Mouse (Mus musculus): ENCODE results near the gene Gm42674. TPM values are rescaled to one million over a fixed set of nuclear protein-coding genes. Genes with fewer than 3 reads are reported as not detected.

The Gm42674 gene
- not detected for total RNA-seq (2021)
- long read RNA-seq, experiment 1 = 0 reads
- long read RNA-seq, experiment 2 = 0 reads

GRCm38 (mm10) chr3:90601486-90602110 is at the start of gene Gm42674:
Gene Gm42674 (plus strand): TSS chr3:90601904.
- DNase-seq (ENCODE audit: low spot score in 2 of 2) = no peak

DNA sequence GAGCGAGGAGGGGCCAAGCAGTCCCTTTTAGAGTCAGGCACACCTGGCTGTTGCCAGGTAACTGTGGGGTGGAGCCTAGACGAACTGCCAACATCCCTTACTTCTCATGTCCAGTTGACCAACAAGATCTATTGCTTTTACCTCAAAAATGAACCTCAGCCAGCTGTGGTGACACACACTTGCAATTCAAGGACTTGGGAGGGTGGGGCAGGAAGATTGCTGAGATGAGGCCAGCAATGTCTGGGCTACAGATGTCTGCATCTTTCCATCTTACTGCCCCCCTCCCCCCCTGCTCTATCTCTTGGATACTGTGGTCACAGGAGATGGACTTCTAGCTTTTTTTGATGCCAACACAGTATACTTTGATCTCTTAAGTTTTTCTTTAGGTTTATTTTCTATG is 49.5 kb upstream of the Gm42674 start:
- no peak for DNase-seq (ENCODE audit: low spot score in 2 of 2)

DNA sequence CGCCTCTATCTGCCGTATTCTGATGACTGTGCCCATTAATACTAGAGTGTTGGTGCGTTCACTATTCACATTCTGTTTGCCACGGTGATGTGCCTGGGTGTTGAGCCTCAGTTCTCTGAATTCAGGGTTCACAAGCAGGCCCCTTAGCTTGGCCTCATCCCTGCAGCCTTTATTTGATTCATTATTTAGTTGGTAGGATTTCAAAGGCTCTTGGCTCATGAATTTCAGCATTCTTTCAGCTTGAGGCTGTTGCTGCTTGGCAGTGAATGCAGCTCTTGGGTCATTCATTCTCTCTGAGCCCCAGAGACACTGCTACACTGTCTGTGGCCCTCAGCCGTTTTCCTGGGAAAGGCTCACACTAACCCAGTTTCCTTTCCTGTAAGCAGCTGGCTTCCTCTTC is 45.8 kb upstream of the Gm42674 start:
- peak; percentile 12 to 14 for DNase-seq (ENCODE audit: low spot score in 2 of 2)

DNA sequence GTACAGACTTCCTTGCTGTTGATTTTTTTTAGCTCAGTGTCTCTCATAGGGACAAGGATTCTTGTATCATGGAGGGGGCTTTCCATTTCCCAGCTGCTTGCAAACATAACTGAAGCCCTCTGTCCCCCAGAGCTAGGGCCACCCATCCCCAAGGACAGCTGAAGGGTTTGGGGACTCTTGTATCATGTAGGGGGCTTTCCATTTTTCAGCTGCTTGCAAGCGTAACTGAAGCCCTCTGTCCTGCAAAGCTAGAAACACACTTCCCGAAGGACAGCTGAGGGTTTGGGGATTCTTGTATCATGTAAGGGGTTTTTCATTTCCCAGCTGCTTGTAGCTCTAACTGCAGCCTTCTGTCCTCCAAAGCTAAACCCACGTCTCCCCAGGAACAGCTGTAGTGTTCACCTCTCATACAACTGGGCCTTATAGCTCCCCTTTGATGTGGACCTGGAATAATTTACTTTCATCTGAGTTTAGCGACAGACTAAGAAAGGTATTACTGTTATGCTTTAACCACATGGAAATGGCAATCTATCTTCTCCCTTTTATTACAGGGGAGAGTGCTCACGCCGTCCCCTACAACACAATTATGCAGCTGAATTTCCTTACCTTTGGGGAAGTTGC is 41.6 kb upstream of the Gm42674 start, which contains the start of gene S100a3:
Gene S100a3 (plus strand): TSS at position 571 of the 621 bp plus-strand sequence.
- no peak for DNase-seq (ENCODE audit: low spot score in 2 of 2)

GRCm38 (mm10) chr3:90574691-90575090 is 27.0 kb upstream of the Gm42674 start:
- DNase-seq (ENCODE audit: low spot score in 2 of 2) = no peak

GRCm38 (mm10) chr3:90575320-90575719 is 26.4 kb upstream of the Gm42674 start:
- no peak for DNase-seq (ENCODE audit: low spot score in 2 of 2)

- DNase-seq (ENCODE audit: low spot score in 2 of 2) = no peak
Observed at GRCm38 (mm10) chr3:90576351-90577001, 25.2 kb upstream of the Gm42674 start.

- DNase-seq (ENCODE audit: low spot score in 2 of 2) = no peak
Observed at GRCm38 (mm10) chr3:90579433-90579832, 22.3 kb upstream of the Gm42674 start.

DNA sequence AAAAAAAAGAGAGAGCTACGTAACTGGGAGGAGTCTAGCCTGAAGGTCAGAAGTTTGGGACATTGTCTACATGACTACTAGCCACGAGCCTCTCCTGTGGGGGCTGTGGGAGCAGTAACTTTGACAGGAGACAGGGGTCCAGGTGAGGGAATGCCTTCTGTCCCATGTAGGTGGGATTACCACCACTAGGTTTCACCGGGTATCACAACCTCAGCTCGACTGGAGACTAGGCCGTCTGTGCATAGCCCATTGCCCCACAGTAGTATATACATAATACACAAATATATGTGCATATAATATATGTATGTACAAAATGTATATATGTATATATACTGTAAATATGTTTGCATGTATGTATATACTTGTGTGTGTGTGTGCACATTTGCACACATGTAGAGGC is 20.6 kb upstream of the Gm42674 start:
- no peak for DNase-seq (ENCODE audit: low spot score in 2 of 2)

DNA sequence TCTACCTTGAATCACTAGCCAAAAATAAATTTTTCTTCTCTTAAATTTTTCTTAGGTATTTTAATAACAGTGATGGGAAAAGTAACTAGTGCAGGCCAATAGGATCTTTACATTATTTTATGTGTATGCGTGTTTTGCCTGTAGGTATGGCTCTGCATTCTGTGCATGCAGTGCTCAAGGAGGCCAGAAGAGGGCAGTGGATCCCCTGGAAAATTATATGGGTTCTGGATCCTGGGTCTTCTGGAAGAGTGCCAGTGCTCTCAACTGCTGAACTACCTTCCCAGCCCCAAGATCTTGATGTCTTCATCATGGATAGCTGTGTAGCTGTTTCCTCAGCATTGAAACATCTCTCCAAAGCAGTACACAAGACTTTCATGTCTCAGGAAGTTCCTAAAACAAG is 19.5 kb upstream of the Gm42674 start:
- no peak for DNase-seq (ENCODE audit: low spot score in 2 of 2)

DNA sequence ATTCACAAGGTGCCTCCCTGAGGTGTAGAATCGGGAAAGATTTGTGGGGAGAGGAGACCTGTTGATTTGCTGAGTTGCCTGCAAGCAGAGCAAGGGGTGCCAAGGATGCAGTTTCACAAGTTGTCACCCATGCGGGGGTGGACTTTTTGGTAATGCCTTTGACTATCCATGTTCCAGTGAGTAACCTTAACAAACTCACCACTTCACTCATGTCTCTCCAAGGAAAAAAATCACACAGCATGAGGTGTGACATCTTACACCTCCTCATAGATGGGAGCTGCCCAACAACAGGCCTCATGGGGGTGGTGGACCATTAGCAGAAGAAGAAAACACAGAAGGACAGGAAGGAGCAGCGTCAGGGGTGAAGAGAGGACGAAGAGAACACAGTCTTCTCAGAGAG is 19.1 kb upstream of the Gm42674 start:
- no peak for DNase-seq (ENCODE audit: low spot score in 2 of 2)

DNA sequence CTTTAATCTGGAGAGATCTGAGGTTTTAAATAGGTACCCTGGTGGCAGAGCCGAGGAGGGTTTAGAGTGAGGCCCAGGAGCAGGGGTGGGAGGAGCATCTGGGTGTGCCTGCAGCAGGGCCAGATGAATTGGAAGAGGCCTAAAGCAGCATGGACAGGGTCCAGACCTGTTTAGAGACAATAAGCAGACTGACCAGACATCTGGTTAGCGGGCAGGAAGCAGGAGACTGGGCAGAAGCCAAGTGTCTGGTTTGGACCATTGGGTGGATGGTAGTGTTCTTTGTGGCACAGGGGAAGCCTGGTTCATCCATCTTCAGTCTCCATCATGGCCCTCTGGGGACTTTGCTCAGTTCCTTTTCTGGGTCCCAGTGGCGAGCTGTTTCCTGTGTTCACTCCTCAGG is 17.8 kb upstream of the Gm42674 start:
- DNase-seq (ENCODE audit: low spot score in 2 of 2) = no peak

GRCm38 (mm10) chr3:90585595-90585994 is 16.1 kb upstream of the Gm42674 start:
- DNase-seq (ENCODE audit: low spot score in 2 of 2) = peak; percentile 77 to 79

GRCm38 (mm10) chr3:90586016-90586643 is 15.6 kb upstream of the Gm42674 start:
- no peak for DNase-seq (ENCODE audit: low spot score in 2 of 2)

DNA sequence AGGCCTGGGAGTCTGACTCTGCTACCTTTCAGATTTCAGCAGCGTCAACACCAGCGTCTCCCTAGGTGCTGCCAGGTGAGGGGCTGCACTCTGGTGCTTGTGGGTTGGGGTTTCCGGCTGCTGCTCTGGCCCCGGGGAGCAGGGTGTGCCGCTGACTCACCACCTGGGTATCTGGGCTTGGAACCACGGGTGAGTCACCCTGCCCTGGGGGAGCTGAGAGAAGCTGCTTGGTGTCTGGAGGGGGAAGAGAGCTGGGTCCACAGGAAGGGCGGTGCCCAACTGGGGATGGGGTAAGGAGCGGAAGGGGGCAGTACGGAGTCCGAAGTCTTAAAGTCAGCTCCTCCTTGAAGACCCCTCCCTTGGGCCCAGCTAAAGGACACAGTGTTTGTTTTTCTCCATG is 14.8 kb upstream of the Gm42674 start:
- peak in 1 of 2 experiments; percentile 44 for DNase-seq (ENCODE audit: low spot score in 2 of 2)

DNA sequence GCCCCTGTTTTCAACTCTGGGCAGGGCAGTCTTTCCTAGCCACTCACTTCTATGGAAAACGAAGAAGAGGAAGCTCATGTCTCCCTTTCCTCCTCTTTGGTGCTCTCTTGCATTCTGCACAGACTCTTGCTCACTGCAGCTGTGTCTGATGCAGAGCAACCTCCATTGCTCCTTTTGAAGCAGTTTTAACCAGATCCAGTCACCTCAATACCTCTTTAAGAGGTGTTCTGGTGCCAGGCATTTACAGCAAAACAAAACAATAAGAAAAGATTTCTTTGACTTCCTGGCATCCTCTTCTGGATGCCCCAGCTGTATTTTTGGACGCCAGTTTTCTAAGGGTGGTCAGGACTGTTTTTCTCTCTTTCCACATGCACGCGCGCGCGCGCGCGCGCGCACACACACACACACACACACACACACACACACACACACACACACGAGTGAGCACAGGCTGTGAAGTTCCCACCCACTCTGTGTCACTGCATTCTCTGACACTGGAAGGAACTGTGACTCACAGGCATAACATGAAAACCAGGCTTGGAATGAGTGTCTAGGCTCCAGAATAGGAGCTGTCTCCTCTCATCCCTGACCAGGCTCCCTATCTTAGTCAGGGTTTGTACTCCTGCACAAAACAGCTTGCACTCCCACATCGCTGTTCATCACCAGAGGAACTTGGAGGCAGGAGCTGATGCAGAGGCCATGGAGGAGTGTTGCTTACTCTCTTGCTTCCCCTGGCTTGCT is 14.2 kb upstream of the Gm42674 start:
- peak; percentile 45 to 64 for DNase-seq (ENCODE audit: low spot score in 2 of 2)

GRCm38 (mm10) chr3:90589390-90589789 is 12.3 kb upstream of the Gm42674 start:
- DNase-seq (ENCODE audit: low spot score in 2 of 2) = no peak

- no peak for DNase-seq (ENCODE audit: low spot score in 2 of 2)
Observed at GRCm38 (mm10) chr3:90589947-90590346, 11.8 kb upstream of the Gm42674 start, which contains the start of gene S100a2. Gene S100a2 (plus strand): TSS chr3:90590247.

DNA sequence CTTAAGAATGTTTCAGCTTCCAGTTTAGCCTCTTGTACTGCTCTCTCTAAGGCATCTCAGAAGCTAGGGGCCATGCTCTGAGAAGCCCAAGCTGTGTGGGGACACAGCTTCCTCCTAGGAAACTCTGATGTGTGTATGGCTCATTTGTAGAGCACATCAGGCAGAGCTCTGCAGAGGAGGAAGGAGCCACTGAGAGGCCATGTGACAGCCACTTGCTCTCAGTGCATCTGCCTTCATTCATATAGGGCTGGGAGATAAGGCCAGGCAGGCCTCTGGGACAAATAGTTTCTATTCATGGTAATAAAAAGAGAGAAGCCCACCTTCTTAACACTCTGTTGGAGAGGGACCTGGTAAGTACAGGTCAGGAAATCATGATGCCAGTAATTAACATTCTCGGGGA is 7.2 kb upstream of the Gm42674 start:
- DNase-seq (ENCODE audit: low spot score in 2 of 2) = no peak

GRCm38 (mm10) chr3:90595556-90595955 is 6.1 kb upstream of the Gm42674 start:
- no peak for DNase-seq (ENCODE audit: low spot score in 2 of 2)

- no peak for DNase-seq (ENCODE audit: low spot score in 2 of 2)
Observed at GRCm38 (mm10) chr3:90596810-90597209, 4.9 kb upstream of the Gm42674 start.

All from left cerebral cortex, adult 18-20 months (tissue).